Mouse (Mus musculus): ENCODE results near the gene Ccr7. TPM values are rescaled to one million over a fixed set of nuclear protein-coding genes. Genes with fewer than 3 reads are reported as not detected.
A peak's percentile ranks its signal among the peaks of the same experiment; 100 is the strongest.

The Ccr7 gene
- polyA plus RNA-seq (2012; ENCODE audit: insufficient read depth, insufficient read length, missing spikeins), result not detected in 2 replicates

- no peaks in the 10 kb centered on the region for H3K4me1 ChIP-seq (ENCODE audit: control insufficient read depth, insufficient read depth, insufficient read length, low read length)
- H3K27ac ChIP-seq (replicated peaks; ENCODE audit: low read depth, low read length), result no peak within 1 kb of the TSS
- no peak within 1 kb of the TSS for H3K4me3 ChIP-seq (ENCODE audit: insufficient read depth, low read depth, low read length)
These were observed at the start of gene Ccr7 for GRCm38 (mm10) chr11:99154987-99155641. TSS of gene Ccr7 (minus strand) at chr11:99155077.

DNA sequence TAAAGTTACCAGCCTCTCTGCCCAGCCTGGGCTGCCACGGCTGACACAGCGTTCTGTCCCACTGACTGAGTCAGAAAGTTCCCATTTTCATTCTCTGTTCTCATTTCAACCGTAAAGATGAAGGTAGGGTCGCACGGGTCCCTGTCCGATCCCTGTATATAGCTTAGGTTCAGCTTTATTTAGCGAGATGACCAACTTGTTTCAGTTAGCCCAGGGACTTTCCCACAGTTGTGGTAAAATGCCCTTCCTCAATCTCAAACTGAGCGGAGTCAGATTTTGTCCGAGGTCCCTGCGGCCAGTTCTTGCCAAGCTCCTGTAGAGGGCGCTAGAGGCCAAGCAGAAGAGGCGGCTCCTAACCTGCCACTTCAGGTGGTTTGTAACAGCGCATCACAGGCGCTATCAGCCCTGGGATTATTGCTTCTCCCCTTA lies 34.3 kb upstream of the Ccr7 start:
- Histone ChIP-seq H3K27ac (replicated peaks; ENCODE audit: low read depth, low read length) (no peak overlapping the region), H3K4me1 (ENCODE audit: control insufficient read depth, insufficient read depth, insufficient read length, low read length) (no peaks in the 10 kb centered on the region), H3K4me3 (ENCODE audit: insufficient read depth, low read depth, low read length) (no peak overlapping the region)

DNA sequence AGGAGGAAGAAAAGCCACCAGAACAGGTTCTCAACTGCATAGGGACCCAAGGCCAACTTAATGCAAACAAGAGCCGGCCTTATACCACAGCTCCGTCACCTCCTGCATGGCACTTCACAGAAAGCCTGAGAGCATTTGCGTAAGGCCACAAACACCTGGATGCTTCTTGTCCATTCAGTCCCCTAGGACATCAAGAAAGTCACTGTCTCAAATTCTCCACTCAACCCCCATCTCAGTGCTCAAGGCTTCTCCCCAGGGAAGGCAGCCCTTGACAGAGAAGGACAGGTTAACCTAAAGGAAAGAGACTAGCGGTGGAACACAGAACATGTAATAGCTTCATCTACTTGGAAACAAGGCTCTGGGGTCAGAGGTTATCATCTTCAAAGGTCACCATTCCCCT lies 32.5 kb upstream of the Ccr7 start:
- no peak overlapping the region for H3K27ac ChIP-seq (replicated peaks; ENCODE audit: low read depth, low read length)
- H3K4me3 ChIP-seq (ENCODE audit: insufficient read depth, low read depth, low read length), result no peak overlapping the region
- H3K4me1 ChIP-seq (ENCODE audit: control insufficient read depth, insufficient read depth, insufficient read length, low read length), result no peaks in the 10 kb centered on the region

- Histone ChIP-seq H3K27ac (replicated peaks; ENCODE audit: low read depth, low read length) (no peak overlapping the region), H3K4me1 (ENCODE audit: control insufficient read depth, insufficient read depth, insufficient read length, low read length) (no peaks in the 10 kb centered on the region), H3K4me3 (ENCODE audit: insufficient read depth, low read depth, low read length) (no peak overlapping the region)
These were observed 32.0 kb upstream of the Ccr7 start for GRCm38 (mm10) chr11:99186836-99187235.

DNA sequence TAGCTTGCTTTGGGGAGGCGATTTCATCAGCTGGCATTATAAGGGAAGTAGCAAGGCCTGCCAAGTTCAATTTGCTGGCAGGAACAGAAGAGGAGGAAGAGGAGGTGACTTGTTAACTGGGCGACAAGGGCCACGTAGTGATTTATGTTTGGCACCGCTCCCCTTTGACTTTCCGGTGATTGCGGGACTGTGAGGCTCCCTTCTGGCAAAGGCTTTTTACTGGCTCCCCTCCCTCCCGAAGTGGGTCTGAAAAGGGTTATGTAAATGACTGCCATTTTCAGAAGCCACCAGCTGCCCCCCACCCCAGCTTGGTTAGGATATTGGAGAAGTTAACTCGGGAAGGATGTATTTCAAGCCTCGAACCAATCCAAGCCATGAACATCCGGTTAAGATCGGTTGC lies 27.7 kb upstream of the Ccr7 start:
- H3K4me1 ChIP-seq (ENCODE audit: control insufficient read depth, insufficient read depth, insufficient read length, low read length), result no peaks in the 10 kb centered on the region
- no peak overlapping the region for H3K4me3 ChIP-seq (ENCODE audit: insufficient read depth, low read depth, low read length)
- no peak overlapping the region for H3K27ac ChIP-seq (replicated peaks; ENCODE audit: low read depth, low read length)

- no peak overlapping the region for H3K4me3 ChIP-seq (ENCODE audit: insufficient read depth, low read depth, low read length)
- peaks cover 2% of the 10 kb centered on the region; the same call in 1 of the 2 replicates for H3K4me1 ChIP-seq (ENCODE audit: control insufficient read depth, insufficient read depth, insufficient read length, low read length)
- no peak overlapping the region for H3K27ac ChIP-seq (replicated peaks; ENCODE audit: low read depth, low read length)
These were observed 25.2 kb upstream of the Ccr7 start for GRCm38 (mm10) chr11:99180071-99180470.

- H3K4me3 ChIP-seq (ENCODE audit: insufficient read depth, low read depth, low read length), result no peak overlapping the region
- H3K4me1 ChIP-seq (ENCODE audit: control insufficient read depth, insufficient read depth, insufficient read length, low read length), result peaks cover 2% of the 10 kb centered on the region; the same call in 1 of the 2 replicates
- no peak overlapping the region for H3K27ac ChIP-seq (replicated peaks; ENCODE audit: low read depth, low read length)
These were observed 23.0 kb upstream of the Ccr7 start for GRCm38 (mm10) chr11:99177925-99178198.

- Histone ChIP-seq H3K27ac (replicated peaks; ENCODE audit: low read depth, low read length) (no peak overlapping the region), H3K4me3 (ENCODE audit: insufficient read depth, low read depth, low read length) (no peak overlapping the region), H3K4me1 (ENCODE audit: control insufficient read depth, insufficient read depth, insufficient read length, low read length) (peaks cover 2% of the 10 kb centered on the region; the same call in 1 of the 2 replicates)
These were observed 22.4 kb upstream of the Ccr7 start for GRCm38 (mm10) chr11:99177054-99177924.

DNA sequence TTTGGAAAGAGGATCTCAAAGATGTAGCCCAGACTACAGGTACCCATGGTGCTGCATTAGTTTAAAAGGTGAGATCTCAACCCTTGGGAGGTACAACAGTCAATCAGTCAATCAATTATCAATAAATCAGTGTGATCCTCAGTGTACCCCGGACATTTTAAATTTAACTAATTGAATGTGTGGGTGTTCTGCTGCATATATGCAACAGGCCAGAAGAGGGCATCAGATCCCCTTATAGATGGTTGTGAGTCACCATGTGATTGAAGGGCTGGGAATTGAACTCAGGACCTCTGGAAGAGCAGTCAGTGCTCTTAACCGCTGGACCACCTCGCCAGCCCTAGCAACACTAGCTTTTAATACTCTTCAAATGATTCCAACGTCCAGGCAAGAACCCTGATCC lies 17.1 kb upstream of the Ccr7 start:
- Histone ChIP-seq H3K4me3 (ENCODE audit: insufficient read depth, low read depth, low read length) (no peak overlapping the region), H3K4me1 (ENCODE audit: control insufficient read depth, insufficient read depth, insufficient read length, low read length) (peaks cover 2% of the 10 kb centered on the region; the same call in 1 of the 2 replicates), H3K27ac (replicated peaks; ENCODE audit: low read depth, low read length) (no peak overlapping the region)

- Histone ChIP-seq H3K4me3 (ENCODE audit: insufficient read depth, low read depth, low read length) (no peak overlapping the region), H3K4me1 (ENCODE audit: control insufficient read depth, insufficient read depth, insufficient read length, low read length) (peaks cover 2% of the 10 kb centered on the region; the same call in 1 of the 2 replicates), H3K27ac (replicated peaks; ENCODE audit: low read depth, low read length) (no peak overlapping the region)
These were observed 16.6 kb upstream of the Ccr7 start for GRCm38 (mm10) chr11:99171442-99171841.

DNA sequence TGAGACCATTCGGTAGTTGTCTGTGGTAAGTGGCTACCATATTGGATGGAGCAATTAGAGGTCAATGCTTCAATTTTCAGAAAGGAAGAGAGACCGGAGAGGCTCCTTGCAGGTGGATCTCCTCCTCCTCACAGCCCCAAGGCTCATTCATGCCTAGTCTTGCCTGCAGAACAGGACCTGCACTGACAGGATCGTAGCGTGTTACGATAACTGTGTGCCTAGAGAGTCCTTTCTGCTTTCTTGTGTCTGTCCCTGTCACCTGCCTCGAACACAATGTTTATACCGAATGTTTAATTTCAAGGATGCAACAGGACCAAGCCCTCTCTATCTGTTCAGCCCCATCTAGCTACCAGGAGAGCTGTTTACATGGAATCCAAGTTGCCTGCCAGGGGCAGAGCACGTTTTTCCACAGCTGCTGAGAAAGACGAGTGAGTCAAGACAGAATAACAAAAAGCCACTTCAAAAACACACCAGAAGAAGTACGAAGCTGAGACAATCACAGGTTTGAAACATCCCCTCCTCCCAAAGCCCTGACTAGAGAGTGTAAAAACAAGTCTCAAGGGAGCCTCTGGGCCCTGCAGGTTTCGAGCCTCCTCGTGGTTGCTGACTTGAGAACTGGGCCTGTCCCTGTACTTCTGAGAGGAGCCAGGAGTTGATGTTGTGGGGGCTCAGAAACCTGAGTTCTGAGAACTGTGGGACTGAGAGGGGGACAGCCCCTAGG lies 15.8 kb upstream of the Ccr7 start:
- no peak overlapping the region for H3K27ac ChIP-seq (replicated peaks; ENCODE audit: low read depth, low read length)
- no peak overlapping the region for H3K4me3 ChIP-seq (ENCODE audit: insufficient read depth, low read depth, low read length)
- peaks cover 2% of the 10 kb centered on the region; the same call in 1 of the 2 replicates for H3K4me1 ChIP-seq (ENCODE audit: control insufficient read depth, insufficient read depth, insufficient read length, low read length)

- peaks cover 2% of the 10 kb centered on the region; the same call in 1 of the 2 replicates for H3K4me1 ChIP-seq (ENCODE audit: control insufficient read depth, insufficient read depth, insufficient read length, low read length)
- H3K27ac ChIP-seq (replicated peaks; ENCODE audit: low read depth, low read length), result no peak overlapping the region
- H3K4me3 ChIP-seq (ENCODE audit: insufficient read depth, low read depth, low read length), result no peak overlapping the region
These were observed 15.1 kb upstream of the Ccr7 start for GRCm38 (mm10) chr11:99170005-99170404.

DNA sequence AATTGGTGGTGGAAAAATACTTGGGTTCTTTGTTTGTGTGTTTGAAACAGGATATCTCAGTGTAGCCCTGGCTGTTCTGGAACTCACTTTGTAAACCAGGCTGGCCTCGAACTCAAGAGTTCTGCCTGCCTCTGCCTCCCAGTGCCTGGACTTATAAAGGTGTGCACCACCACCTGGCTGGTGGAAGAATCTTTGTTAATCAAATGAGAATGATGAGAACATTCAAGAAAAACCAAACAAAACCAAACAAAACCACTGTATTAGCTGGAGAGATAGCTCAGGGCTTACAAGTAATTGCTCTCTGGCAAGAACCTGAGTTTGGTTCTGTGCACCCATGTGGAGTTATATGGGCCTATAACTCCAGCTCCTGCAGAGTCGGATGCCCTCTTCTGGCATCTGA lies 14.6 kb upstream of the Ccr7 start:
- H3K4me3 ChIP-seq (ENCODE audit: insufficient read depth, low read depth, low read length), result no peak overlapping the region
- H3K4me1 ChIP-seq (ENCODE audit: control insufficient read depth, insufficient read depth, insufficient read length, low read length), result peaks cover 2% of the 10 kb centered on the region; the same call in 1 of the 2 replicates
- H3K27ac ChIP-seq (replicated peaks; ENCODE audit: low read depth, low read length), result no peak overlapping the region

- 0 out of 2 replicates have a peak overlapping the region, but pooled peaks have one; percentile 25 for H3K4me3 ChIP-seq (ENCODE audit: insufficient read depth, low read depth, low read length)
- peaks cover 7% of the 10 kb centered on the region for H3K4me1 ChIP-seq (ENCODE audit: control insufficient read depth, insufficient read depth, insufficient read length, low read length)
- no peak overlapping the region for H3K27ac ChIP-seq (replicated peaks; ENCODE audit: low read depth, low read length)
These were observed 13.2 kb upstream of the Ccr7 start for GRCm38 (mm10) chr11:99168030-99168474.

GRCm38 (mm10) chr11:99167576-99167975 lies 12.7 kb upstream of the Ccr7 start:
- H3K4me3 ChIP-seq (ENCODE audit: insufficient read depth, low read depth, low read length), result no peak overlapping the region
- H3K27ac ChIP-seq (replicated peaks; ENCODE audit: low read depth, low read length), result no peak overlapping the region
- peaks cover 12% of the 10 kb centered on the region for H3K4me1 ChIP-seq (ENCODE audit: control insufficient read depth, insufficient read depth, insufficient read length, low read length)

All from brown adipose tissue, adult 24 weeks (tissue).